Mouse (Mus musculus) spleen, adult 2 months (tissue): ENCODE data around the gene Dlec1.

ENCODE experiments used
- CTCF ChIP-seq: fragments of 200-500 bp; IDR thresholded peaks from 2 replicates; pipeline ENCODE4 v1.5.1; 2011; ENCODE audit warnings: mild to moderate bottlenecking, inconsistent platforms; ENCODE audit not compliant: insufficient read depth, insufficient read length, insufficient replicate concordance; ENCODE audit errors: extremely low read depth
- POLR2A ChIP-seq: fragments of 200-500 bp; IDR thresholded peaks from 2 replicates; pipeline ENCODE4 v1.6.1; 2011; ENCODE audit warnings: low read depth, low read length, inconsistent platforms

DNA sequence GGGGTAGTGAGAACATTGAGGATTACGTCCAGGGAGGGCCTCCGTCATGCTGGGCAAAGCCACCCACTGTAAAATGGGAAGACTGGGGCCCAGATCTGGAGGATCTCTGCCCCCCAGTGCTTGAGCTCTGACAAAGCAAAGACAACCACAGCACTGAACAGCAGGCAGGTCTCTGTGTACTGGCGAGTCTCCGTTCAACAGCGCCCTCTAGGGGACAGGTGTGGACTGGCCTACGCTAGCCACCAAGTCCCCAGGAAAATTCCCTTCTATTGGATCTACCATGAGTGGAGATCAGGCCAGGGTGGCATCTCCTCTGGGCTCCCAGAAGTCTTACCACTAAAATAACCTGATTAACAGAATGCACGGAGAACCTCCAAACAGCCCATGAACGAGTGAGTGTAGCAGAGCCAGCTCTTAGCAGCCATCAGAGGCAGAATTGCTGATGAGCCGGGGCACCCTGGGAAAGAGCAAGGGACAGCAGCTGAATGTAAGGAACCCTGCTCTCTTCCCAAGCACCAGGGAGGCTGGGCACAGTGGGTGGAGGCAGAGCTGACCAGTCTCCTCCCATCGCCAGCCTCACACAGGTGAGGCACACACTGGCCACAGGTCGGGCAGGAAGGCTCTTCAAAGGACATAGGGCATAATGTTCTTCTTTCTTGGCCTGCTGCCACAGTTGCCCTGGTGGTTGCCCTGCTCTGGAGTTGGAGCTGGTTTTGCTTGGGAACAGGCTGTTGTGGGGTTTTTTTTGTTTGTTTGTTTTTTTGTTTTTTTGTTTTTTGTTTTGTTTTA is 90.1 kb downstream of the Dlec1 start:
- TF ChIP-seq CTCF (0 out of 2 replicates have a peak, but pooled peaks have one; percentile 32), POLR2A (no peak)
